Mouse (Mus musculus): ENCODE results near the gene Npm1. TPM values are rescaled to one million over a fixed set of nuclear protein-coding genes. Genes with fewer than 3 reads are reported as not detected.

The Npm1 gene
- polyA plus RNA-seq, 1 experiment from 2014 or later, result 492 TPM

- no peaks in the 10 kb centered on the region for H3K9me3 ChIP-seq
- H3K9ac ChIP-seq (replicated peaks), result no peak overlapping the region
- 19% methylated on average over 3 of the region's 3 CpGs for WGBS
- no peak overlapping the region for H3K4me2 ChIP-seq (replicated peaks)
- H3K27me3 ChIP-seq, result peaks cover 5% of the 10 kb centered on the region; the same call in 1 of the 2 replicates
- peaks cover 38% of the 10 kb centered on the region for H3K36me3 ChIP-seq
- no peak overlapping the region for H3K27ac ChIP-seq (replicated peaks)
- H3K4me3 ChIP-seq, result no peak overlapping the region
- H3K4me1 ChIP-seq, result peaks cover 34% of the 10 kb centered on the region
- ATAC-seq (replicated peaks), result no peak
Observed at GRCm38 (mm10) chr11:33149088-33149436, 13.9 kb downstream of the Npm1 start.

GRCm38 (mm10) chr11:33148338-33149087 lies 14.5 kb downstream of the Npm1 start:
- peak overlapping the region; percentile 67; the same call in 1 of the 2 replicates for H3K27ac ChIP-seq (replicated peaks)
- 7% methylated on average over 23 of the region's 23 CpGs for WGBS

GRCm38 (mm10) chr11:33147572-33148337 lies 15.3 kb downstream of the Npm1 start:
- H3K9me3 ChIP-seq, result no peaks in the 10 kb centered on the region
- ATAC-seq (replicated peaks), result peak; percentile 61
- H3K9ac ChIP-seq (replicated peaks), result peak overlapping the region; percentile 60
- H3K4me3 ChIP-seq, result peak overlapping the region; percentile 62
- peak overlapping the region; percentile 67 for H3K27ac ChIP-seq (replicated peaks)
- WGBS, result under 1% methylated on average over 82 of the region's 85 CpGs
- H3K4me2 ChIP-seq (replicated peaks), result peak overlapping the region; percentile 76
- peaks cover 11% of the 10 kb centered on the region; the same call in 1 of the 2 replicates for H3K27me3 ChIP-seq
- H3K36me3 ChIP-seq, result peaks cover 30% of the 10 kb centered on the region
- peaks cover 38% of the 10 kb centered on the region for H3K4me1 ChIP-seq

More at GRCm38 (mm10) chr11:33148338-33149087, 14.5 kb downstream of the Npm1 start:
- H3K9me3 ChIP-seq, result no peaks in the 10 kb centered on the region
- peak overlapping the region; percentile 62 for H3K4me3 ChIP-seq
- peak; percentile 39 for ATAC-seq (replicated peaks)
- H3K4me1 ChIP-seq, result peaks cover 38% of the 10 kb centered on the region
- peaks cover 33% of the 10 kb centered on the region for H3K36me3 ChIP-seq
- H3K4me2 ChIP-seq (replicated peaks), result peak overlapping the region; percentile 76
- H3K27me3 ChIP-seq, result peaks cover 9% of the 10 kb centered on the region; the same call in 1 of the 2 replicates
- 0 out of 2 replicates have a peak overlapping the region, but pooled peaks have one; percentile 60 for H3K9ac ChIP-seq (replicated peaks)

GRCm38 (mm10) chr11:33147171-33147571 lies 15.8 kb downstream of the Npm1 start, which contains the start of gene Fgf18:
TSS of gene Fgf18 (minus strand) at chr11:33147400.
- H3K4me2 ChIP-seq (replicated peaks), result peak within 1 kb of the TSS; percentile 76
- peaks cover 29% of the 10 kb centered on the region for H3K36me3 ChIP-seq
- H3K27ac ChIP-seq (replicated peaks), result peak within 1 kb of the TSS; percentile 67
- under 1% methylated on average over 44 of the region's 53 CpGs for WGBS
- ATAC-seq (replicated peaks), result peak; percentile 66
- peak within 1 kb of the TSS; percentile 60 for H3K9ac ChIP-seq (replicated peaks)
- H3K4me1 ChIP-seq, result peaks cover 38% of the 10 kb centered on the region
- no peaks in the 10 kb centered on the region for H3K9me3 ChIP-seq
- peaks cover 11% of the 10 kb centered on the region; the same call in 1 of the 2 replicates for H3K27me3 ChIP-seq
- H3K4me3 ChIP-seq, result peak within 1 kb of the TSS; percentile 62

GRCm38 (mm10) chr11:33146651-33147131 lies 16.3 kb downstream of the Npm1 start:
- Histone ChIP-seq H3K4me3 (peak overlapping the region; percentile 62), H3K27me3 (peaks cover 11% of the 10 kb centered on the region; the same call in 1 of the 2 replicates), H3K27ac (replicated peaks) (peak overlapping the region; percentile 67), H3K4me1 (peaks cover 38% of the 10 kb centered on the region), H3K36me3 (peaks cover 25% of the 10 kb centered on the region), H3K9ac (replicated peaks) (peak overlapping the region; percentile 60), H3K4me2 (replicated peaks) (peak overlapping the region; percentile 76), H3K9me3 (no peaks in the 10 kb centered on the region)
- ATAC-seq (replicated peaks), result peak; percentile 14; the same call in 1 of the 2 replicates
- WGBS, result under 1% methylated on average over 30 of the region's 30 CpGs

GRCm38 (mm10) chr11:33146143-33146497 lies 16.9 kb downstream of the Npm1 start:
- ATAC-seq (replicated peaks), result peak; percentile 68
- Histone ChIP-seq H3K4me2 (replicated peaks) (peak overlapping the region; percentile 76), H3K4me1 (peaks cover 38% of the 10 kb centered on the region), H3K27me3 (peaks cover 11% of the 10 kb centered on the region; the same call in 1 of the 2 replicates), H3K4me3 (peak overlapping the region; percentile 62), H3K27ac (replicated peaks) (peak overlapping the region; percentile 67), H3K9ac (replicated peaks) (no peak overlapping the region; the same call in 1 of the 2 replicates), H3K9me3 (no peaks in the 10 kb centered on the region), H3K36me3 (peaks cover 19% of the 10 kb centered on the region)
- WGBS, result under 1% methylated on average over 9 of the region's 9 CpGs

GRCm38 (mm10) chr11:33145201-33146142 lies 17.5 kb downstream of the Npm1 start:
- Histone ChIP-seq H3K9me3 (no peaks in the 10 kb centered on the region), H3K27ac (replicated peaks) (peak overlapping the region; percentile 51; the same call in 1 of the 2 replicates), H3K4me1 (peaks cover 38% of the 10 kb centered on the region), H3K36me3 (peaks cover 12% of the 10 kb centered on the region), H3K4me3 (peak overlapping the region; percentile 62), H3K27me3 (peaks cover 11% of the 10 kb centered on the region; the same call in 1 of the 2 replicates), H3K9ac (replicated peaks) (no peak overlapping the region), H3K4me2 (replicated peaks) (peak overlapping the region; percentile 76)
- peak; percentile 4; the same call in 1 of the 2 replicates for ATAC-seq (replicated peaks)
- WGBS, result 9% methylated on average over 7 of the region's 7 CpGs

GRCm38 (mm10) chr11:33143906-33144305 lies 19.1 kb downstream of the Npm1 start:
- no peak for ATAC-seq (replicated peaks)
- Histone ChIP-seq H3K27me3 (peaks cover 11% of the 10 kb centered on the region; the same call in 1 of the 2 replicates), H3K9me3 (no peaks in the 10 kb centered on the region), H3K9ac (replicated peaks) (no peak overlapping the region), H3K4me3 (no peak overlapping the region), H3K27ac (replicated peaks) (no peak overlapping the region), H3K4me1 (peaks cover 38% of the 10 kb centered on the region), H3K36me3 (no peaks in the 10 kb centered on the region), H3K4me2 (replicated peaks) (no peak overlapping the region)
- WGBS, result 11% methylated on average over 9 of the region's 9 CpGs

GRCm38 (mm10) chr11:33142801-33143200 lies 20.2 kb downstream of the Npm1 start:
- no peak overlapping the region for H3K9ac ChIP-seq (replicated peaks)
- H3K4me3 ChIP-seq, result no peak overlapping the region
- H3K27ac ChIP-seq (replicated peaks), result no peak overlapping the region
- no peaks in the 10 kb centered on the region for H3K36me3 ChIP-seq
- H3K4me2 ChIP-seq (replicated peaks), result no peak overlapping the region
- no peaks in the 10 kb centered on the region for H3K9me3 ChIP-seq
- no peak for ATAC-seq (replicated peaks)
- 78% methylated on average over 1 of the region's 1 CpGs for WGBS
- peaks cover 11% of the 10 kb centered on the region; the same call in 1 of the 2 replicates for H3K27me3 ChIP-seq
- peaks cover 32% of the 10 kb centered on the region for H3K4me1 ChIP-seq

- no peak overlapping the region for H3K4me2 ChIP-seq (replicated peaks)
- no peak for ATAC-seq (replicated peaks)
- peaks cover 8% of the 10 kb centered on the region; the same call in 1 of the 2 replicates for H3K27me3 ChIP-seq
- no peak overlapping the region for H3K27ac ChIP-seq (replicated peaks)
- no peak overlapping the region for H3K9ac ChIP-seq (replicated peaks)
- peaks cover 13% of the 10 kb centered on the region for H3K4me1 ChIP-seq
- no peak overlapping the region for H3K4me3 ChIP-seq
- 86% methylated on average over 5 of the region's 5 CpGs for WGBS
- H3K9me3 ChIP-seq, result no peaks in the 10 kb centered on the region
- no peaks in the 10 kb centered on the region for H3K36me3 ChIP-seq
Observed at GRCm38 (mm10) chr11:33140111-33140460, 22.9 kb downstream of the Npm1 start.

Measured in forebrain, embryonic 15.5 days (tissue).